Mouse (Mus musculus) ovary, postnatal 14 days (tissue): Measurements from ENCODE around the gene 2010111I01Rik.
A peak's percentile ranks its signal among the peaks of the same experiment; 100 is the strongest.

Experiments
- DNase-seq: peaks from one replicate; pipeline ENCODE4 v3.0.0; 2022; ENCODE audit warnings: low spot score

2010111I01Rik gene

DNA sequence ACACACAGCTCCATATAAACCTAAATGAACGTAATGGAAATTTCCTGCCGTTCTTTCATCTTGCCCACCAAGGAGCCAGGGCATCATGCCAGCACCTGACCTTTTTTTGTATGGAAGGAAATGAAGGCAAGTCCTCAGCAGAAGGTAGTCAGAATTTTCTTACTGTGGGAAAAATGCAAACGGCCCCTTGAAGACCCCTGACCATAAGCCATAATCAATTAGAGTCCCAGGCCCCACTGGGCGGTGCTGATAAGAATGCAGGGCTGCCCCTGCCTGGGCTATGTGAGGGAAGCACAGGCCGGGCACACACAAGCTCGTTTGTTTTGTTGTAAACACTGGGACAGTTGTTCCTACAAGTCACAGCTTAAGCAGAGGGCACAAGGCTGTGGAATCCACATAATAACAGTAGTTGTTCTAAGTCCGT lies 353.0 kb downstream of the 2010111I01Rik start:
- no peak for DNase-seq

- no peak for DNase-seq
Measured at GRCm38 (mm10) chr13:63319814-63320213, 355.1 kb downstream of the 2010111I01Rik start.

DNA sequence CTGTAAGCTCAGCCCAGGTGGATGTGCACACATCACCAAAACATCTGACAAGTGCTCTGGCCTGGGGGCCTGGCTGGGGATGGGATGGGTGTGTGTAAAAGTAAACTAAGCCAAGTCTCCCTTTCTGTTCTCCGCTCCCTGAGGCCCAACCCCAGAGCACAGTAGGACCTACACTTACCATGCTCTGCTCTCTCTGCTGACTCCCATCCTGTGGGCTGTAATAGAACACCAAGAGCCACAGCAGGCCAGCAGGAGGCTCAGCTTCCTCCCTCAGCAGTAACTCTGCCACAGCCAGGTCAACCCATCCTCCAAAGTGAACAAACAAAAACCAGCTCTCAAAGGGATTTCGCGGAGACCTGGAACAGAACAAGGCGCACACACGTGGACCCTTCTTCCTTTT lies 357.0 kb downstream of the 2010111I01Rik start:
- DNase-seq: no peak

- DNase-seq: no peak
Measured at GRCm38 (mm10) chr13:63322756-63323155, 358.1 kb downstream of the 2010111I01Rik start.

- no peak for DNase-seq
Measured at GRCm38 (mm10) chr13:63323286-63324075, 358.8 kb downstream of the 2010111I01Rik start.

- DNase-seq: no peak
Measured at GRCm38 (mm10) chr13:63324311-63324710, 359.6 kb downstream of the 2010111I01Rik start.

DNA sequence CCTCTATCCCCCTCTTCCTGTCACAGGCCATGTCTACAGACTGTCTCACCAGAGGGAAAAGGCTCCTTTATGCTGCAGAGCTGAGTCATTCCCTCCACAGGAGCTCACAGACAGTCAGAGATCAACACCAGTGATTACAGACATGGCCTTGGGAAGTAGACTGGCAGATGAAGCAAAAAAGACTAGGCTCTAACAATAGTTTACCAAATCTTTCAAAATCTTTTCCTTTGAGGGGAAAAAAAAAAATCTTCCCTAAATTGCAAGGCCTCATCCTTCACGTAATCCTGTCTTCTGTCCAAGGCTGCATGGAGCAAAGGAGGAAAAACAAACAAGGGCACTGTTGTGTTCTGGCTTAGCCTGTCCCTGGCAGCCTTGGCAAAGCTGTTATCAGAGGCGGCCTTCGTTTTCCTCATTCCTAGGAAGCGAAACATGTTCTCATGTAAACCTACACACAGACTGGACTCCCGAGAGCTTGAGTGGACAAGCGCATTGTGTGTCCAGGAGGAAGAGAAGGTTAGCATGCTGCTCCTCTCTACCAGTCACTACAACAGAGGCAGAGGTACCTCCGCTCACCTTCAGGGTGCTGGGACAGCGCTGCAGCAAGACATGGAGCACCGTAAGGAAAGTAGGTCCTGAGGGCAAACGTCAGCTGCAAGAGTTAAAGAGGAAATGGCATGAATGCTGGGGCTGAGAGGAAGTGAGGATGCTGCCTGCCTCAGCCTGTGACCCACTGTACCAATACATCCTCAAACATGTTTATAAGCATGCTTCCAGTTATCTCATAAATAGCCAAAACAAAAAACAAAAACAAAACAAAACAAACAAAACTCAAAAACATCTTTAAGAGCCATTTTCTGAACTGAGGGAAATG lies 360.5 kb downstream of the 2010111I01Rik start:
- DNase-seq: no peak

GRCm38 (mm10) chr13:63326015-63326414 lies 361.3 kb downstream of the 2010111I01Rik start:
- DNase-seq: no peak

- no peak for DNase-seq
Measured at GRCm38 (mm10) chr13:63330236-63330860, 365.7 kb downstream of the 2010111I01Rik start.

DNA sequence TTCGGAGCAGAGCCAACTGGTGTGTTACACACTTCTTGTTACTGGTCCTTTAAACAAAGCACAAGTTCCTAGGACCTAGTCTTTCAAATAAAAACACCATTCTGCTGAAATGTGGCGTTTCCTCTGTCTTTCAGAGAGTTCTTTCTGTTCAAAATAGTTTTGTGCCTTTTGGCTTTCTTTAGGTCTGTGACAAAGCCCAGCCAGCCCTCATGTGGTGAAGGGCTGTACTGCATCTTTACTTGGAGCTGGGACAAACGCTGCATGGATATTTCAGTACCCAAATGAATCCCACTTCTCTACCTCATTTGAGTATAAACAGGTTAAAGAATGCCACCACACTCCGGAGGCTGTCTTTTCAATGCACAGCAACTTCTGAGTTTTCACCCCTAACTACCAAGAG lies 366.7 kb downstream of the 2010111I01Rik start:
- DNase-seq: peak; percentile 63

GRCm38 (mm10) chr13:63332576-63333300 lies 368.0 kb downstream of the 2010111I01Rik start:
- DNase-seq: peak; percentile 58

DNA sequence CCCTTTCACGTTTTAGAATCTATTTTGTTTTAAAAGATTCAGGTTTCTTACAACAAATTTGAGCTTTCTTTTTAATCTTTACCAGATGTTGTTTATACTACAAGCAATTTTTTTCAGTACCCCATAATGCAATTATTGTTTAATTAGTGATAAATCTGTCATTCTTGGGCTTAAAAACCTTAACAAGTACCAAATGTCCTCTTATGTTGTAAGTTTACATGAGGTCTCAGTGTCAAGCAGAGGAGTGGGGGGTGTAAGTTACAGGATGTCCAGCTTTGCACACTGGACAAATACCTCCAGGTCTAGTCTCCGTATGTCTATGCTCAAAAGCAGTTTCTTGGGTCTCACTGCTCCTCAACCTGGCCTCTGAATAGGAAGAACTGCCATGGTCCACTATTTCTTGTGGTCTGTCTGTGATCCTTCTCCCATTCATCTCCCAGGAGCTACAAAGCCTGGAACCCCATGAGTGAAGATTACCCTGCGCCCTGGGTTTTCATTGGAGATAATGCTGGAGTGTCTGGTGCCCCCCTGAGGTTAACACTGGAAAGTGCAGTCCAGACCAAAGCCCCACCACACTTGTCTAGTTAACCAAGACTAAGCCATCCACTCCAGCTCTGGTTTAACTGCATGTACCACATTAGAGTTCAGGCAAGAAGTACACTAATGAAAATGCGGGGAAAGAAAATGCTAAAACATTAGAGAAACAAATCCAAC lies 370.9 kb downstream of the 2010111I01Rik start:
- DNase-seq: no peak

GRCm38 (mm10) chr13:63336335-63336734 lies 371.6 kb downstream of the 2010111I01Rik start:
- DNase-seq: no peak

DNA sequence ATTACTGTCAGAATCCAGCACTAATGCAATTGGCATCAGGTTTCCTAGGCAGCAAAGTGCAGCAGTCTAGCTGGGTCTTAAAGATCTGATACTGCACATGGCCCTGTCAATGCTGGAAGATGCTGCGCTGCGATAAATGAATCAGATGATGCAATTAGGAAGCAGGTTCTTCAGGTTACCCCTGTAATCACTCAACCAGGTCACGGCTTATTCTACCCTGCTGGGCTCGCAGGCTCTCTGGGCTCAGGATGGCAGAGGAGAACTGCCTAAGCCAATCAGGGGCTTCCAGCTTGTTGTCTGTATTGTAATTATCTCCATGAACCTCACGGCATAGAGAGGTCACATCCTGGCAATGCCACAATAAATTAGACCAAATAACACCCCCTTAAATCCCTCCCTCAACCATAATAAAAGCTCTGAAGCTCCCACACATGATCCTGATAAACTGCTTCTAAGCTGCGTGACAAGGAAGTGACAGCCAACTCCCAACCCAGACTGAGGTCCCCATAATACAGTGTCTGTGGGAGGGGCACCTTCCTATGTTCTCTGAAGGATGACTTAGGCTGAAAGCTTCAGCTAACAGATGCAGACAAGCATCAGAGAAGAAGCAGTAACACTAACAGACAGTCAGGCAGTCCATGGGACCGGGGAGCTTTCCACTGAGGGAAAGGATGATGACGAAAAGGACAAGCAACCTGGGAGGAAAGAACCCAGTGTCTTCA lies 372.7 kb downstream of the 2010111I01Rik start:
- no peak for DNase-seq

DNA sequence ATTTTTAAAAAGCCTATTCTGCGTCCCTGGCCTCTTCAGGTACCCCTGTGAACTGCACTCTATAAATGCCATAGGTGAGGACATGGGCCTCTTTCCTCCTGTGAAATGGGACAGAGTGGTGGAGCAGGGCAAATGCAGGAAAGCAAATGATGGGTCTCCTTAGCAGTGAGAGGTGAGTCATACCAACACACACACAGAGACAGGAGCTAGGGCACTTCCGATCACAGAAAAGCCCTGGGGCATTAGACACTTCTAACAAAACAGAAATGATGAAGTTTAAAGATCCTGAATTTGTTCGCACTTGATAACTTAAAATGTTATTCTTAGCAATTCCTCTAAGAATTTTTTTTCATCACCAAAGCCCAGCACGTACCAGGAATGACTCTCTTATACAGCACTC lies 375.3 kb downstream of the 2010111I01Rik start:
- DNase-seq: no peak

DNA sequence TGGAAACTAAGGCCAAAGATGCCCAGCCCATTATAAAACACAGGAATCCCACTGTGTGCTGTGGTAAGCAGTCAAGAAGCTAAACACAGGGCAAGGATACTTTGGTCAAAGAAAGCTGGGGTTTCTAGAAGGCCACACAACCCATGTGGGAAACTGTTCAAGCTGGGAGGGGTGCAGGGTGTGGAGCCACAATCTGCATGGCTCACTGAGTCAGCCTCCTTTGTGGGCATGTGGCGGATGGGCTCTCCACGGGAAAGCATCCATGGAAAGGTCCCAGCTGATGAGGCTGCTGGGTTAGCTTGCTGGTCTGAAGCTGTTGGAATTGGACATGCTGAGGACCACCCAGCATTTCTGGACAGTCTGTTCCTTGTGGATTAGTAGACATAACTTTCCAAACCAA lies 378.1 kb downstream of the 2010111I01Rik start:
- DNase-seq: no peak

DNA sequence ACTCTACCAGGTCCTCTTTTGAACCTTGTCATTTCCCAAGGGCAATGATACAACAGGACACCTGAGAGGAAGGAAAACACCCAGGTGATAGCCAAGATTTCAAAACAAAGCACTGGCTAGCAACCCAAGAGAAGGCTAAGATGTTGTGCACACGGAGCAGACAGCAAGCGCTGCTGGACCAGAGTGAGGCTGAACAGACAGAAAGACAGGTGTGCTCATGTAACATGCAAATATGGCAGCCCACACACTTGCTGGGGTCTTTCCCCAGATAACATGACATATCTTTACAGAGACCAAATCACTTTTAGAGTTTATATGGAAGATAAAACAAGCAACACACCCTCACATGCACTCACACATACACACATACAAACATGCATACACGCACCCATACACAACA lies 379.8 kb downstream of the 2010111I01Rik start:
- DNase-seq: no peak

- DNase-seq: no peak
Measured at GRCm38 (mm10) chr13:63345476-63346225, 381.0 kb downstream of the 2010111I01Rik start.

DNA sequence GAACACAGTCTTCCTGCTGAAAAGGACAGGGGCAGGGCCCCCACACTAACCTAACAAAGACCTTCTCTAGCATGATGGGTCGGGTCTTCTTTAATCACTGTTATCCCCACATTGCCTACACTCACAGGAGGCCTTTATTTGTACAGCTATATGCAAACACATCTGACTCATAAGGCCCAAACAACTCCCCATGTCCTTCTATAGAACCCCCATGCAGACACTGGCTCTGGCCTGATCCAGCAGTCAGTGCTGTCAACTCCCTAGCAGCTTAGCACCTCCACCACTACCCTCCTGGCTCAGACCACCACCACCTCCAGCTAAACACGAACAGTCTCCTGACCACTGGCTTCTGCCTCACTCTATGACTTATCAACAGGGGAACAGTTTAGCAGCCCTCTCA lies 382.9 kb downstream of the 2010111I01Rik start:
- DNase-seq: no peak

DNA sequence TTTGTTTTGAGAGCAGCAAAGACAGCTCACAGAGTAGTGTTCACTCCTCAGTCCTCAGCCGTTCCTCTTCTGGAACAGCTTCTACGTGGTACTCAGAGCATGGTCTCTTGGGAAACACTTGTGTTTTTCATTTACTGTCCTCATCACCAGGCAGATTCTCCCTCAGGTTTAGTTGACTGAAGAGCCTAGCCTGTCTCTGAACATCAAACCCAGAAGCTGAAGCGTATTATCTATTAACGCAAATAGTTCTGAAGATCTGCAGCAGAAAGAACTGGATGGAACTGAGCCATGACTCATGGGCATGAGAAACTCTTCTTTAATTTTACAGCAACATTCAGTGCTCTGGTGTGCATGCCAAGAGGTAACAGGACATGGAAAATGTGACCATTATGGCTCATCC lies 385.4 kb downstream of the 2010111I01Rik start:
- DNase-seq: no peak
